Mouse (Mus musculus) midbrain, embryonic 16.5 days (tissue): ENCODE measurements around the gene Lamp1. TPM values are rescaled to one million over a fixed set of nuclear protein-coding genes. Genes with fewer than 3 reads are reported as not detected.

Experiments
- ATAC-seq: fragments of 200-750 bp; cut with Nextera tagmentation; 2 replicates; pipeline ENCODE4 v1.8.0; 2017; ENCODE audit warnings: moderate TSS enrichment
- H3K27ac ChIP-seq: fragments of 300-500 bp; sonication (generic); 2 replicates; pipeline ENCODE4 v1.5.1; 2014; ENCODE audit warnings: mild to moderate bottlenecking, low read length, mixed read lengths
- H3K27me3 ChIP-seq: fragments of 300-500 bp; sonication (generic); 2 replicates; pipeline ENCODE4 v1.6.1; 2014; ENCODE audit warnings: low read depth, low read length, mixed read lengths; ENCODE audit not compliant: control insufficient read depth, insufficient read depth
- H3K36me3 ChIP-seq: fragments of 300-500 bp; sonication (generic); 2 replicates; pipeline ENCODE4 v1.6.1; 2014; ENCODE audit warnings: mild to moderate bottlenecking, low read length, moderate library complexity, mixed read lengths; ENCODE audit not compliant: control insufficient read depth, insufficient read depth
- H3K4me1 ChIP-seq: fragments of 300-500 bp; sonication (generic); 2 replicates; pipeline ENCODE4 v1.6.1; 2014; ENCODE audit warnings: mild to moderate bottlenecking, low read length, mixed read lengths; ENCODE audit not compliant: control insufficient read depth, insufficient read depth
- H3K4me2 ChIP-seq: fragments of 300-500 bp; sonication (generic); 2 replicates; pipeline ENCODE4 v1.6.1; 2014; ENCODE audit warnings: mild to moderate bottlenecking, low read length, mixed read lengths
- H3K4me3 ChIP-seq: fragments of 300-500 bp; sonication (generic); 2 replicates; pipeline ENCODE4 v1.5.1; 2014; ENCODE audit warnings: low read depth, mild to moderate bottlenecking, low read length, moderate library complexity, mixed read lengths
- H3K9ac ChIP-seq: fragments of 300-500 bp; sonication (generic); 2 replicates; pipeline ENCODE4 v1.6.1; 2014; ENCODE audit warnings: low read depth, low read length, mixed read lengths
- H3K9me3 ChIP-seq: fragments of 300-500 bp; sonication (generic); replicated peaks from 2 replicates; pipeline ENCODE4 v1.6.1; 2014; ENCODE audit warnings: mild to moderate bottlenecking, low read length, mixed read lengths; ENCODE audit not compliant: control insufficient read depth, poor library complexity, severe bottlenecking
- WGBS: fragments of 180-500 bp; shearing (Covaris S2); extraction: QIAGEN DNeasy Blood & Tissue Kit; methylation state at CpG from one replicate; pipeline ENCODE4 v1.1.7; 2014; 5-methylcytosine and 5-hydroxymethylcytosine counted together
- polyA plus RNA-seq: library from polyadenylated mRNA; unstranded; fragments of >200 nt; fragmentation: Nextera tagmentation; extraction: Ambion mirVana; gene quantifications from 2 replicates; pipeline ENCODE4 v1.2.1, GENCODE M21; 2015

Gene Lamp1
- polyA plus RNA-seq, 1 experiment from 2014 or later = 294 TPM

DNA sequence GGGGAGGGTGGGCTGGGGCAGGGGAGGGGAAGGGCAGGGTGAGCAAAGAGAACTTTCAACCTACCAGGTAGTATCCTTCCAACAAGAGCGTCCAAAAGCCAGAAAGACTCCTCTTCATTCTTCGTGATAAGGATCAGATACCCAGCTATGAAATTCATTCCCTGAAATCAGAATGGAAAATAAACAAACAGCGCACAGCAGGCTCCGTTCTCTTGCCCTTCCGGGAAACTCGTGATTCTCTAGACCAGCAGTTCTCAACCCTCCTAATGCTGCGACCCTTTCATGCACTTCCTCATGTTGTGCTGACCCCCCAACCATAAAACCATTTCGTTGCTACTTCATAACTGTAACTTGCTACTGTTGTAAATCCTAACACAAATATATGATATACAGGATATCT lies 27.9 kb downstream of the Lamp1 start:
- Histone ChIP-seq H3K9me3 (no peaks in the 10 kb centered on the region), H3K4me3 (no peak overlapping the region), H3K27me3 (no peaks in the 10 kb centered on the region), H3K27ac (no peak overlapping the region), H3K4me1 (no peaks in the 10 kb centered on the region), H3K9ac (no peak overlapping the region), H3K4me2 (no peak overlapping the region), H3K36me3 (0 out of 2 replicates have a peak, but pooled peaks cover 2% of the 10 kb centered on the region)
- 84% methylated on average over 8 of the region's 8 CpGs for WGBS
- ATAC-seq = no peak

DNA sequence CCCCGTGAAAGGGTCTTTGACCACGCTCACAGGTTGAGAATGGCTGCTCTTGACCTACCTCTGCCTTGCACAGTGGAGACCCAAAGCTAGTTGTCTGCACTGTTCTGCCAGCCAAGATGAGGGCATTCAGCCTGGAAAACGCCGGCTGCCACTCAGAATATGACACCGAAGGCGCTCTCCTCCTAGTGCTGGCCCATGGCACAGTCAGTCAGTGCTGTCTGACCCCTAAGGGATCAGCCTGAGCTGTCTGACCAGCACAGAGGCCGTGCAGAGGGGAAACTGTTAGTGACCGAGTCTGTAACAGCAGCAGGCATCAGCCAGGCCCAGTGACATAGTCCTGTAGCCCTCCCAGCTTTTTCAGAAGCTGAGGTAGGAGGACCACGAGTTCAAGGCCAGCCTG lies 28.3 kb downstream of the Lamp1 start:
- H3K4me2 ChIP-seq = no peak overlapping the region
- H3K9me3 ChIP-seq = no peaks in the 10 kb centered on the region
- no peaks in the 10 kb centered on the region for H3K27me3 ChIP-seq
- WGBS = 83% methylated on average over 9 of the region's 9 CpGs
- H3K36me3 ChIP-seq = 0 out of 2 replicates have a peak, but pooled peaks cover 2% of the 10 kb centered on the region
- H3K9ac ChIP-seq = no peak overlapping the region
- no peak overlapping the region for H3K4me3 ChIP-seq
- no peak for ATAC-seq
- no peak overlapping the region for H3K27ac ChIP-seq
- H3K4me1 ChIP-seq = no peaks in the 10 kb centered on the region

- Histone ChIP-seq H3K4me3 (no peak overlapping the region), H3K9me3 (no peaks in the 10 kb centered on the region), H3K36me3 (0 out of 2 replicates have a peak, but pooled peaks cover 2% of the 10 kb centered on the region), H3K27ac (no peak overlapping the region), H3K4me2 (no peak overlapping the region), H3K9ac (no peak overlapping the region), H3K4me1 (no peaks in the 10 kb centered on the region), H3K27me3 (no peaks in the 10 kb centered on the region)
- no peak for ATAC-seq
- 54% methylated on average over 7 of the region's 7 CpGs for WGBS
Observed at GRCm38 (mm10) chr8:13187638-13188037, 28.7 kb downstream of the Lamp1 start.

DNA sequence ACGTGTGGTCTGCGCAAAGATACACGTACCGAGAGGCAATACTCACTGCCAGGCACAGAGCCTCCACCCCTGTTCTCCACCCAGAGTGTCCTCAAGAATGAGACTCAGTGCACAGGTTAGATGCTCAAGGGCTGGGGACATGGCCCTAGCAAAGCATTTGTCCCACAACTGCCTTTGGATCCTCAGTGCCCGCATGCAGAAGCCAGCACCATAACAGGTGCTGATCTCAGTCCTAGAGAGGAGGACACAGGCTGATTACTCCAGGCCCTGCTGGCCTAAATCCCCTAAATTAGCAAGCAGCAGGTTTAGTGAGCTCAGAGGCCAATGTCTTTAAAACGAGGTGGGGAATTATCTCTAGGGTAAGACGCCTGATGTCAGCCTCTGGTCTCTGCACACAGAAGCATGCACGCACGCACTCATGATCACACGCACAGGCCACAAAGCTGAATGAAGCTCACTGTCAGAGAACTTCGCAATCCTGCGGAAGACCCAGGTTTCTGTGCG lies 29.1 kb downstream of the Lamp1 start:
- Histone ChIP-seq H3K27me3 (no peaks in the 10 kb centered on the region), H3K9ac (no peak overlapping the region), H3K4me2 (no peak overlapping the region), H3K4me3 (no peak overlapping the region), H3K27ac (no peak overlapping the region), H3K4me1 (no peaks in the 10 kb centered on the region), H3K9me3 (no peaks in the 10 kb centered on the region), H3K36me3 (0 out of 2 replicates have a peak, but pooled peaks cover 2% of the 10 kb centered on the region)
- ATAC-seq = no peak
- 83% methylated on average over 13 of the region's 13 CpGs for WGBS

DNA sequence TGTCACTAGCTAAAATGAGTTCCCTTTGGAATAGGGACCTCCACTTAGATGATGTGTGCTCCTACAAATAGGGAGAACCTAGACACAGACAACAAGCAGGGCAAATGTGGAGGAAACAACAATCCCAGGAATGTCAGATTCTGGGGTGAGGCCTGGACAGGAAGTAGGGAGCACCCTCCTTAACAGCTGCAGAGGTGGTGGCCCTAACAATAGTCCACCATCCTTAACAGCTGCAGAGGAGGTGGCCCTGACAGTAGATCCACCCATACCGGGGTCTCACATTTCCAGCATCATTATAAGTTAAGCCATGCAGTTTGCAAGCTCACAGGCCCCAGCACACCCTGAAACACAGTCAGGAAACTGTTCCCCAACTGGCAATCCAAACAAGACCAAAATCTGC lies 29.9 kb downstream of the Lamp1 start:
- ATAC-seq = no peak
- Histone ChIP-seq H3K4me1 (no peaks in the 10 kb centered on the region), H3K27ac (no peak overlapping the region), H3K27me3 (no peaks in the 10 kb centered on the region), H3K9ac (no peak overlapping the region), H3K4me2 (no peak overlapping the region), H3K4me3 (no peak overlapping the region), H3K9me3 (no peaks in the 10 kb centered on the region), H3K36me3 (0 out of 2 replicates have a peak, but pooled peaks cover 2% of the 10 kb centered on the region)
- WGBS = 86% methylated on average over 1 of the region's 1 CpGs

DNA sequence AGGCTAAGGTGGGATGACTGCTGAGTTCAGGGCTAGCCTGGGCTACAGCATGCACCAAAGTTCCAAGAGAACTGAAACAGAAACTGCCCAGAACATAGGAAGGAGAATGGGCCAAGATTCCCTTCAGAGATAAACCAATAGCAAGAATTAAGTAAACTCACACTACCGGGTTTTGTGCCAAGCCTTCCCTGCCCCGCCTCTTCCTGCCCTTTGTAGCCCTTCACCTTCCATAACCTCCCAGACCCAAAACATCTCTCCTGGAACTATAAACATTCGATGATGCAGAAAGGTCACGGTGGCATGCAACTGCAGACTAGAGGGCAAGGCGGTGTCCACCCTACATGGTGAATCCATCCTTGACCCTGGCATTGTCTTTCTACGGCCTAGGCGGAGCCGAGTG lies 31.3 kb downstream of the Lamp1 start:
- 92% methylated on average over 8 of the region's 8 CpGs for WGBS
- H3K9ac ChIP-seq = no peak overlapping the region

GRCm38 (mm10) chr8:13194818-13195217 lies 35.9 kb downstream of the Lamp1 start:
- peaks cover 9% of the 10 kb centered on the region for H3K4me1 ChIP-seq
- ATAC-seq = peak; percentile 47; the same call in 1 of the 2 replicates
- no peaks in the 10 kb centered on the region for H3K9me3 ChIP-seq
- H3K4me2 ChIP-seq = 0 out of 2 replicates have a peak overlapping the region, but pooled peaks have one; percentile 8
- peak overlapping the region; percentile 45; the same call in 1 of the 2 replicates for H3K27ac ChIP-seq
- WGBS = 5% methylated on average over 10 of the region's 10 CpGs
- no peaks in the 10 kb centered on the region for H3K36me3 ChIP-seq
- no peaks in the 10 kb centered on the region for H3K27me3 ChIP-seq
- H3K9ac ChIP-seq = 0 out of 2 replicates have a peak overlapping the region, but pooled peaks have one; percentile 35
- H3K4me3 ChIP-seq = no peak overlapping the region

More for the DNA sequence above, 31.3 kb downstream of the Lamp1 start:
- Histone ChIP-seq H3K36me3 (0 out of 2 replicates have a peak, but pooled peaks cover 1% of the 10 kb centered on the region), H3K4me3 (no peak overlapping the region), H3K4me1 (peaks cover 6% of the 10 kb centered on the region), H3K27ac (no peak overlapping the region), H3K27me3 (no peaks in the 10 kb centered on the region), H3K4me2 (no peak overlapping the region), H3K9me3 (no peaks in the 10 kb centered on the region)
- ATAC-seq = no peak

- ATAC-seq = no peak
- peaks cover 13% of the 10 kb centered on the region for H3K27me3 ChIP-seq
- H3K9ac ChIP-seq = no peak overlapping the region
- H3K9me3 ChIP-seq = no peaks in the 10 kb centered on the region
- peaks cover 19% of the 10 kb centered on the region for H3K4me1 ChIP-seq
- WGBS = 88% methylated on average over 5 of the region's 5 CpGs
- H3K4me2 ChIP-seq = no peak overlapping the region
- H3K4me3 ChIP-seq = no peak overlapping the region
- no peaks in the 10 kb centered on the region for H3K36me3 ChIP-seq
- H3K27ac ChIP-seq = no peak overlapping the region
Observed at GRCm38 (mm10) chr8:13197493-13197892, 38.5 kb downstream of the Lamp1 start.

- no peak for ATAC-seq
- H3K4me1 ChIP-seq = peaks cover 15% of the 10 kb centered on the region
- peak overlapping the region; percentile 91 for H3K4me3 ChIP-seq
- no peak overlapping the region for H3K27ac ChIP-seq
- peaks cover 18% of the 10 kb centered on the region for H3K27me3 ChIP-seq
- H3K9me3 ChIP-seq = no peaks in the 10 kb centered on the region
- no peaks in the 10 kb centered on the region for H3K36me3 ChIP-seq
- peak overlapping the region; percentile 93 for H3K4me2 ChIP-seq
- WGBS = 27% methylated on average over 14 of the region's 14 CpGs
- H3K9ac ChIP-seq = peak overlapping the region; percentile 82; the same call in 1 of the 2 replicates
Observed at GRCm38 (mm10) chr8:13199385-13200061, 40.6 kb downstream of the Lamp1 start.
